Mouse (Mus musculus): ENCODE results near the gene Atp6v0a4. TPM values are rescaled to one million over a fixed set of nuclear protein-coding genes. Genes with fewer than 3 reads are reported as not detected.
A peak's percentile ranks its signal among the peaks of the same experiment; 100 is the strongest.

Atp6v0a4 gene
- polyA plus RNA-seq, 1 experiment = 259 TPM

DNA sequence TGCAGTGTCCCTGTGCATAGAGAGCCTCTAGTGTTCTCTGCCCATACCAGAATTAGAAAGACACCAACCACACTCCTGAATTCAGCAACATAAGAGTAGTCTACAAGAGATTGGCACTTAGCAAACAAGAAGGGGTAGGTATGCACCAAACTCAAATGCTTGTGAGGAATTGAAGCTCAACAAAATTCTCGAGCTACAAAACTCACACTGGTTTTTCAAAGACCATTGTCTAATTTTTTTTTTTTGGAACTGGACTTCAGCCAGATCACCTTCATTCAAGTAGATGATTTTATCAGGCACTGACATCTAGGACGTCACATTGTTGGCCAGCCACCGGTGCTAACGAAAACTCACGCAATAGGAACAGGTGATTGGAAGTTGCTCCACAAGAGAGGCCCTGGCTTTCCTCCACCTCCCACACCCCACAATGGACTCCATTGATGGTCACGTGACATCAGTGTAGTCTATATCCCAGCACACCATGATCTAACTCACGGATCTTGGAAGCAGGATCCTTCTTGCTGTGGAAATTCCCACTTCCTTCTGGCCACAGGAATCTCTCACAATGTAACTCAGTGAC lies 22.1 kb downstream of the Atp6v0a4 start:
- H3K36me3 ChIP-seq (ENCODE audit: control insufficient read depth, insufficient read depth, low read length) = no peaks in the 10 kb centered on the region; the same call in 1 of the 2 replicates
- TF ChIP-seq CTCF (conservative IDR thresholded peaks at IDR 0.05; ENCODE audit: insufficient read depth, insufficient read length, low read depth, low read length) (no peak), POLR2A (IDR thresholded peaks at IDR 0.05; ENCODE audit: low read depth, low read length) (no peak)
- no peaks in the 10 kb centered on the region for H3K27me3 ChIP-seq (replicated peaks; ENCODE audit: control insufficient read depth, insufficient read depth, low read length)
- DNase-seq = no peak
- no peak overlapping the region for H3K27ac ChIP-seq (ENCODE audit: insufficient read depth, low read depth, low read length)
- no peaks in the 10 kb centered on the region; the same call in 1 of the 2 replicates for H3K4me1 ChIP-seq (ENCODE audit: control insufficient read depth, insufficient read depth, low read length)
- H3K4me3 ChIP-seq (ENCODE audit: insufficient read depth, low read depth, low read length) = no peak overlapping the region
- 69% methylated on average over 7 of the region's 7 CpGs for WGBS

DNA sequence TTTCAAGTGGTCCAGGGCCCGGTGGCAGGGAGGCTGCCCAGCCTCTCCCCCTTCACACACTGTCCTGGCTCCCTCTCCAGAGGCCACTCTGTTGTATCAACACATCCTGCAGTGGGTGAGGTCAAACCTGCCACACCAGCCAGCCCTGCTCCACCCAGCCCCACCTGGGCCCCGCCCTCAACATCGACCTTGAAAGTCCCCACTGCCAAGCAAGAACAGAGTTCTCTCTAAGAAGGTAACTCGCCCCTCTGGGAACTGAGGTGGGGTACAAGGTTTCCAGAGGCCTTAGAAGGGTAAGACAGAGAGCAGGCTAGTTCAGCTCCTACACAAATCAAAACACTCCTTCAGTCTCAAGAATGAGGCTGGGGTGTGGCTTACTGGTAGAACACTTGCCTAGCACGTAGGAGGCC lies 27.4 kb downstream of the Atp6v0a4 start:
- TF ChIP-seq CTCF (conservative IDR thresholded peaks at IDR 0.05; ENCODE audit: insufficient read depth, insufficient read length, low read depth, low read length) (no peak), POLR2A (IDR thresholded peaks at IDR 0.05; ENCODE audit: low read depth, low read length) (no peak)
- H3K4me3 ChIP-seq (ENCODE audit: insufficient read depth, low read depth, low read length) = peak overlapping the region; percentile 45
- H3K27ac ChIP-seq (ENCODE audit: insufficient read depth, low read depth, low read length) = peak overlapping the region; percentile 66
- no peaks in the 10 kb centered on the region for H3K27me3 ChIP-seq (replicated peaks; ENCODE audit: control insufficient read depth, insufficient read depth, low read length)
- DNase-seq = peak; percentile 72
- 48% methylated on average over 5 of the region's 5 CpGs for WGBS
- H3K36me3 ChIP-seq (ENCODE audit: control insufficient read depth, insufficient read depth, low read length) = peaks cover under 1% of the 10 kb centered on the region; the same call in 1 of the 2 replicates
- no peaks in the 10 kb centered on the region for H3K4me1 ChIP-seq (ENCODE audit: control insufficient read depth, insufficient read depth, low read length)

DNA sequence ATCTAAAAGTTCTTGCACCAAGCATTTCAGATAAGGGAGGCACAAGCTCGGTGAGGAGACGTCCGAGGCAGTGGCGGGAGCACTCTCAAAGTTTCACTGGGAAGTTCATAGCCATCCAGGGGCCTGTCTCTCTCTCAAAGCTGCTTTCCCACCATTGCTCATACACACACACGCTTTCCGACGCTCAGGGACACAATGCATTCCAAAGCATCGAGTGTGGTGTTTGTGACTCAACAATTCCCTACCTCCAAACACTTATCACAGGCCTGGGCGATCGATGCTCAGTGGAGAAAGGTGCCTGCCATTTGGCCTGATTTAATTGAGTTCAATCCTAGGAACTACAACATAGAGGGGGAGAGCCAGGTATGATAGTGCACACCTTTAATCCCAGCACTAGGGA lies 29.7 kb downstream of the Atp6v0a4 start:
- Histone ChIP-seq H3K27me3 (replicated peaks; ENCODE audit: control insufficient read depth, insufficient read depth, low read length) (no peaks in the 10 kb centered on the region), H3K4me3 (ENCODE audit: insufficient read depth, low read depth, low read length) (no peak overlapping the region), H3K27ac (ENCODE audit: insufficient read depth, low read depth, low read length) (no peak overlapping the region), H3K36me3 (ENCODE audit: control insufficient read depth, insufficient read depth, low read length) (peaks cover 7% of the 10 kb centered on the region; the same call in 1 of the 2 replicates), H3K4me1 (ENCODE audit: control insufficient read depth, insufficient read depth, low read length) (no peaks in the 10 kb centered on the region)
- no peak for TF ChIP-seq POLR2A (IDR thresholded peaks at IDR 0.05; ENCODE audit: low read depth, low read length)
- no peak for TF ChIP-seq CTCF (conservative IDR thresholded peaks at IDR 0.05; ENCODE audit: insufficient read depth, insufficient read length, low read depth, low read length)
- no peak for DNase-seq
- WGBS = 86% methylated on average over 10 of the region's 10 CpGs

GRCm38 (mm10) chr6:38092539-38092938 lies 31.8 kb downstream of the Atp6v0a4 start:
- H3K36me3 ChIP-seq (ENCODE audit: control insufficient read depth, insufficient read depth, low read length) = peaks cover 10% of the 10 kb centered on the region
- no peaks in the 10 kb centered on the region for H3K27me3 ChIP-seq (replicated peaks; ENCODE audit: control insufficient read depth, insufficient read depth, low read length)
- WGBS = 95% methylated on average over 8 of the region's 8 CpGs
- no peaks in the 10 kb centered on the region for H3K4me1 ChIP-seq (ENCODE audit: control insufficient read depth, insufficient read depth, low read length)
- no peak for DNase-seq
- H3K4me3 ChIP-seq (ENCODE audit: insufficient read depth, low read depth, low read length) = no peak overlapping the region
- TF ChIP-seq CTCF (conservative IDR thresholded peaks at IDR 0.05; ENCODE audit: insufficient read depth, insufficient read length, low read depth, low read length) (no peak), POLR2A (IDR thresholded peaks at IDR 0.05; ENCODE audit: low read depth, low read length) (no peak)
- no peak overlapping the region for H3K27ac ChIP-seq (ENCODE audit: insufficient read depth, low read depth, low read length)

DNA sequence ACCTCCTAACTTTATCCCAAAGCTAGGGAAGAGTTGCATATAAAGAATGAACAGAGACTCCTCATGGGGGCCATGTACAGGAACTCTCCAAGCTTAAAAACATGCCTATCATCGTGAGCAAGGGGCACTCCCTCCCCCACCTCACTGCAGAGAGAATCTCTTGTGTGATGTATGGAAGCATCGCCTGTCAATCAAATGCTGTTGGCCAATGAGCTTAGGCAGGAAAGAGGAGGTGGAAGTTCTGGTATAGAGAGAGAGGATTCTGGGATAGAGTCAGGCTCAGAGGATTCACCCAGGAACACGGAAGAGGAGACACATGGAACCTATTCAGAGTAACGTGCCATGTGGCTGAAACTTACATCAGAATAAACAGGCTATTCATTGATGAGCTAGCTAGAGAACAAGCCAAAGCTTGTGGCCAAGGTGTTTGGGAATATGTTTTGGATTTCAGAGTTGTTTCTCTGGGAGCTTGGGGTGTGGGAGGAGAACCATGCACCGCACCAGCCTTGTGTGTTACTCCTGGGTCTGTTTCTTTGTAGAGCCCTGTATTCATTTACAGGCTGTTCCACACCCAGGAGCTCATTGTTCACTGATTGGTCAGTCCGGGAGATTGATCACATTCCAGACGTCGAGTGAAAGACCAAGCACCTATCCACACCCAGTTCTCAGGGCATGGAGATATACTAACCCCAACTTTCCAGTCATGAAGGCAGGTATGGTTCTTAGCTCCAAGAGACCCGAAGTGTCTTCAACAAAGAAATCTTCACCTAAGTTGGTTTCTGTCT lies 37.0 kb downstream of the Atp6v0a4 start:
- Histone ChIP-seq H3K36me3 (ENCODE audit: control insufficient read depth, insufficient read depth, low read length) (peaks cover 13% of the 10 kb centered on the region), H3K27ac (ENCODE audit: insufficient read depth, low read depth, low read length) (no peak overlapping the region), H3K4me3 (ENCODE audit: insufficient read depth, low read depth, low read length) (no peak overlapping the region), H3K4me1 (ENCODE audit: control insufficient read depth, insufficient read depth, low read length) (no peaks in the 10 kb centered on the region; the same call in 1 of the 2 replicates), H3K27me3 (replicated peaks; ENCODE audit: control insufficient read depth, insufficient read depth, low read length) (no peaks in the 10 kb centered on the region)
- 72% methylated on average over 9 of the region's 9 CpGs for WGBS
- no peak for DNase-seq
- TF ChIP-seq CTCF (conservative IDR thresholded peaks at IDR 0.05; ENCODE audit: insufficient read depth, insufficient read length, low read depth, low read length) = no peak
- TF ChIP-seq POLR2A (IDR thresholded peaks at IDR 0.05; ENCODE audit: low read depth, low read length) = no peak

DNA sequence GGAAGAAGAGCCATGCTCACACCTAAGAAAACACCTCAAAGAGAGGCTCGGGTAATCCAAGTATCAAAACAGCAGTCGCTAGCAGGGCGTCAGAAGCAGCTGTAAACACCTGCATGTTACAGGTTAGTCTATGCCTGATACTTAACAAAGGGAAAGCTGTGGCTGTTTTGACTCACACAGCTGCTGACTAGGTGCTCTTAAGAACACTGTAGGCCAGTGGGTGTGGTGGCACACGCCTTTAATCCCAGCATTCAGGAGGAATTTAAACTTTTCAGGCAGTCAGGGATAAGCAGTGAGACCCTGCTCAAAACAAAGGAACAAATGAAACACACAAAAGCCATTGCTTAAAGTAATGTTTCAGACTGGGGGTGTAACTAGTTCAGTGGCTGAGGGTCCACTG lies 41.2 kb downstream of the Atp6v0a4 start:
- H3K27ac ChIP-seq (ENCODE audit: insufficient read depth, low read depth, low read length) = no peak overlapping the region
- no peak for TF ChIP-seq POLR2A (IDR thresholded peaks at IDR 0.05; ENCODE audit: low read depth, low read length)
- TF ChIP-seq CTCF (conservative IDR thresholded peaks at IDR 0.05; ENCODE audit: insufficient read depth, insufficient read length, low read depth, low read length) = no peak
- WGBS = 64% methylated on average over 4 of the region's 4 CpGs
- no peak for DNase-seq
- no peaks in the 10 kb centered on the region for H3K27me3 ChIP-seq (replicated peaks; ENCODE audit: control insufficient read depth, insufficient read depth, low read length)
- no peak overlapping the region for H3K4me3 ChIP-seq (ENCODE audit: insufficient read depth, low read depth, low read length)
- H3K36me3 ChIP-seq (ENCODE audit: control insufficient read depth, insufficient read depth, low read length) = peaks cover 16% of the 10 kb centered on the region
- H3K4me1 ChIP-seq (ENCODE audit: control insufficient read depth, insufficient read depth, low read length) = peaks cover 8% of the 10 kb centered on the region; the same call in 1 of the 2 replicates

DNA sequence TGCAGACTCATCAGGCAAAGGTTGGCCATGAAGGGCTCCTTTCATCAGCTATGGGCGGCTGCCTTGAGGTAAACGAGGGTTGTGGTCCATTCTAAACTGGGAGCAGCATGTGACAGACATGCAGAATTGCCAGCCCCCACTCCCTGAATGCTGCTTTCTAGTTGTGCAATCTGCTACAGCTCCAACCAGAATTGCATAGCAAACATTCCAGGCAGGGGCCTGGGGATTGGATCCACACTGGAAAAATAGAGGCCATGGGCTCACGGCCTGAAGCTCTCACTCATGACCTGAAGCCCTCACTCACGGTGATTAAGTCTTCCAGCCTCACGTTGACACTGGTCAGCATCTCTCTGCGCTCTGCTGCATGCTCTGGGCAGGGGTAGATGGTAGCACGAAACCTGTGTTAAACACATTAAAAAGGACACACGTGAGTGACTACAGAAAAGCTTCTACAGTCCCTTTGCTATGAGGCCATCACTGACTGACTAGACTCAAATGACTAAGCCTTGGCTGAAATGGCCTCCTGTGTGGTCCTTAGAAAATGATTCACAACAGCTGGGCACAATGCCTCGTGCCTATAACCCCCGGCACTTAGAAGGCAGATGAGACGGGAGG lies 42.6 kb downstream of the Atp6v0a4 start:
- TF ChIP-seq CTCF (conservative IDR thresholded peaks at IDR 0.05; ENCODE audit: insufficient read depth, insufficient read length, low read depth, low read length) (no peak), POLR2A (IDR thresholded peaks at IDR 0.05; ENCODE audit: low read depth, low read length) (no peak)
- WGBS = 31% methylated on average over 11 of the region's 11 CpGs
- Histone ChIP-seq H3K4me3 (ENCODE audit: insufficient read depth, low read depth, low read length) (no peak overlapping the region), H3K27me3 (replicated peaks; ENCODE audit: control insufficient read depth, insufficient read depth, low read length) (no peaks in the 10 kb centered on the region), H3K4me1 (ENCODE audit: control insufficient read depth, insufficient read depth, low read length) (peaks cover 8% of the 10 kb centered on the region; the same call in 1 of the 2 replicates), H3K27ac (ENCODE audit: insufficient read depth, low read depth, low read length) (peak overlapping the region; percentile 21; the same call in 1 of the 2 replicates), H3K36me3 (ENCODE audit: control insufficient read depth, insufficient read depth, low read length) (peaks cover 15% of the 10 kb centered on the region)
- DNase-seq = peak; percentile 58
